Mouse (Mus musculus): ENCODE data around the gene Coq9.

GRCm38 (mm10) chr8:94805811-94806210, 32.3 kb upstream of the Coq9 start:
- no peak for TF ChIP-seq CTCF (IDR thresholded peaks at IDR 0.05; ENCODE audit: extremely low read depth, insufficient read length, insufficient replicate concordance, low read depth, low read length)
- TF ChIP-seq POLR2A (IDR thresholded peaks at IDR 0.05; ENCODE audit: low read depth, low read length) = no peak

All from small intestine, adult 2 months (tissue).